Mouse (Mus musculus) liver, embryonic 14.5 days (tissue): ENCODE results near the gene Borcs6. TPM values are rescaled to one million over a fixed set of nuclear protein-coding genes. Genes with fewer than 3 reads are reported as not detected.

Source experiments
- ATAC-seq: fragments of 200-750 bp; cut with Nextera tagmentation; 2 replicates; pipeline ENCODE4 v1.8.0; 2017; ENCODE audit warnings: moderate number of reproducible peaks, mild to moderate bottlenecking, moderate library complexity; ENCODE audit not compliant: insufficient read depth
- DNase-seq, 3 experiments: peaks; one replicate each; pipeline ENCODE4 v3.0.0-alpha.2; 2012 to 2013; ENCODE audit warnings: low read depth in 3 of 3, low spot score in 3 of 3
- H3K27ac ChIP-seq: fragments of 300-500 bp; sonication (generic); 2 replicates; pipeline ENCODE4 v1.5.1; 2014; ENCODE audit warnings: moderate library complexity, mild to moderate bottlenecking, control low read depth, inconsistent platforms
- H3K27me3 ChIP-seq: fragments of 300-500 bp; sonication (generic); 2 replicates; pipeline ENCODE4 v1.6.1; 2014; ENCODE audit warnings: mild to moderate bottlenecking, low read length, moderate library complexity; ENCODE audit not compliant: control insufficient read depth, insufficient read depth
- H3K36me3 ChIP-seq: fragments of 300-500 bp; sonication (generic); replicated peaks from 2 replicates; pipeline ENCODE4 v1.6.1; 2014; ENCODE audit warnings: low read depth; ENCODE audit not compliant: control insufficient read depth, insufficient read depth
- H3K4me1 ChIP-seq, 2 experiments: fragments of 200-500 bp in 1 of 2; fragments of 300-500 bp in 1 of 2; sonication (generic) in 1 of 2; replicated peaks; 2 replicates each; pipeline ENCODE4 v1.6.1; 2012 to 2014; ENCODE audit warnings: antibody characterized with exemption in 1 of 2, inconsistent platforms in 1 of 2, low read length in 1 of 2; ENCODE audit not compliant: control insufficient read depth in 2 of 2, insufficient read depth in 2 of 2
- H3K4me2 ChIP-seq: fragments of 300-500 bp; sonication (generic); 2 replicates; pipeline ENCODE4 v1.6.1; 2014; ENCODE audit warnings: low read depth, mild to moderate bottlenecking, control low read depth, moderate library complexity
- H3K4me3 ChIP-seq, 2 experiments: fragments of 200-500 bp in 1 of 2; fragments of 300-500 bp in 1 of 2; sonication (generic) in 1 of 2; 2 replicates each; pipeline ENCODE4 v1.5.1; 2012 to 2014; ENCODE audit warnings: low read depth in 2 of 2, low read length in 2 of 2, mild to moderate bottlenecking in 2 of 2, control low read depth in 1 of 2, inconsistent platforms in 1 of 2, moderate library complexity in 1 of 2; ENCODE audit not compliant: insufficient read depth in 1 of 2
- H3K9ac ChIP-seq: fragments of 300-500 bp; sonication (generic); replicated peaks from 2 replicates; pipeline ENCODE4 v1.6.1; 2014; ENCODE audit warnings: mild to moderate bottlenecking, control low read depth, moderate library complexity
- H3K9me3 ChIP-seq: fragments of 300-500 bp; sonication (generic); 2 replicates; pipeline ENCODE4 v1.6.1; 2016; ENCODE audit warnings: low read length, mixed read lengths; ENCODE audit not compliant: control insufficient read depth
- CTCF ChIP-seq: IDR thresholded peaks from 2 replicates; pipeline ENCODE4 v1.5.1; 2016; ENCODE audit warnings: antibody characterized with exemption, low read depth, control low read depth
- EP300 ChIP-seq: IDR thresholded peaks from 2 replicates; pipeline ENCODE4 v1.6.1; 2016; ENCODE audit warnings: antibody characterized with exemption, low read depth
- WGBS: fragments of 180-500 bp; shearing (Covaris S2); extraction: QIAGEN DNeasy Blood & Tissue Kit; methylation state at CpG from one replicate; pipeline ENCODE4 v1.1.7; 2014; ENCODE audit not compliant: insufficient replicate concordance; 5-methylcytosine and 5-hydroxymethylcytosine counted together
- polyA plus RNA-seq, 2 experiments: library from polyadenylated mRNA; depleted of rRNA in 1 of 2; stranded (reverse) in 1 of 2; unstranded in 1 of 2; fragments of >200 nt; fragmentation: Nextera tagmentation in 1 of 2; extraction: Ambion mirVana in 1 of 2; gene quantifications; 2 replicates each; pipeline versions ENCODE4 v1.2.1 to v1.2.3; 2012 to 2014

Gene Borcs6
- polyA plus RNA-seq, 2 experiments: 3.0 to 3.4 TPM

DNA sequence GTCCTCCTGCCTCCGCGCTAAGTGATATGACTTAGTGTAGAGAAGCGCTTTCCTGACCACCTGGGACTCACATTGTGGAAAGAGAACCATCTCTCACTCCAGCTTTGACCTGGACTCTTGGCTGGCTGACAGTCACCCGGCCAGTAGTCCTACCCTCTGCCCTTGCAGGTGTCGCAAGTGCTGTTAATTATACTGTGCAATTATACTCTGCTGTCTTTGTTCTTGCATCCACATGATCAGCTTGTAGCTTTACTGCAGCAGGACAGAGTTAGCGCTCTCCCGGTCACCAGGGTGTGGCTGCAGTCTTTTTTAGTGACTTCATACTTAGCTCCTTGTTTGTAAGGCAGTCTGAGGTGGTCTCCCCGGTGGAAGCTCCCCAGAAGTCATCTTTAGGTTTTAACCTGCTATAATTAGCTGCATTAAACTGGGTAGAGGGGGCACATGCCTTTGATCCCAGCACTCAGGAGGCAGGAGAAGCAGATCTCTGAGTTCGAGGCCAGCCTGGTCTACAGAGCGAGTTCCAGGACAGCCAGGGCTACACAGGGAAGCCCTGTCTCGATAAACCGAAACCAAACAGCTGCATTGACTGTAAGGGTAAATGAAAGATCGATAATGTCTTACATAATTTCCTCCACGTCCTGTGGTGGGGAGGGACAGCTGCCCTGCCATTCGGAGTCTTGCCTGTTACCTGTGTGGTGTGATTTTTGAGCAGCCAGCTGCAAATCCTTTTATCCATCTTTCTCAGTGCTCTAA is 20.8 kb downstream of the Borcs6 start:
- Histone ChIP-seq H3K4me1 (no peaks in the 10 kb centered on the region), H3K36me3 (no peaks in the 10 kb centered on the region), H3K4me2 (no peak overlapping the region), H3K9me3 (no peaks in the 10 kb centered on the region), H3K27ac (no peak overlapping the region), H3K27me3 (no peaks in the 10 kb centered on the region; the same call in 1 of the 2 replicates), H3K9ac (no peak overlapping the region), H3K4me3 (no peak overlapping the region)
- TF ChIP-seq EP300 (no peak), CTCF (no peak)
- ATAC-seq (no peak), DNase-seq (no peak)
- 67% methylated on average over 15 of the region's 15 CpGs for WGBS

DNA sequence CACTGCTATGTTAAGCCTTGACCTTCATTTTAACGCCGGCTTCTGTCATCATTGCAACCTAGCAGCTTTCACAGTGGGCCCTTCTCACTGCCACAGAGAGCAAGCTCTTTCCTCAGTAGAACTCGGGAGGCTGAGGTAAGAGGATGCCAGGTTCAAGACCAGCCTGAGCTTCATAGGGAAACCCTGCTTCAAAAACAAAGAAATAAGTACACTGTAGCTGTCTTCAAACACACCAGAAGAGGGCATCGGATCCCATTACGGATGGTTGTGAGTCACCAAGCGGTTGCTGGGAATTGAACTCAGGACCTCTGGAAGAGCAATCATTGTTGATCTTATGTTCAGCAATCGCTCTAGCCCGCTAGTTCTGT is 21.3 kb downstream of the Borcs6 start:
- Histone ChIP-seq H3K4me2 (no peak overlapping the region), H3K36me3 (no peaks in the 10 kb centered on the region), H3K9ac (no peak overlapping the region), H3K4me3 (no peak overlapping the region), H3K27me3 (no peaks in the 10 kb centered on the region; the same call in 1 of the 2 replicates), H3K27ac (no peak overlapping the region), H3K4me1 (no peaks in the 10 kb centered on the region), H3K9me3 (no peaks in the 10 kb centered on the region)
- ATAC-seq: no peak
- DNase-seq: no peak
- 71% methylated on average over 8 of the region's 8 CpGs for WGBS
- TF ChIP-seq CTCF (no peak), EP300 (no peak)

DNA sequence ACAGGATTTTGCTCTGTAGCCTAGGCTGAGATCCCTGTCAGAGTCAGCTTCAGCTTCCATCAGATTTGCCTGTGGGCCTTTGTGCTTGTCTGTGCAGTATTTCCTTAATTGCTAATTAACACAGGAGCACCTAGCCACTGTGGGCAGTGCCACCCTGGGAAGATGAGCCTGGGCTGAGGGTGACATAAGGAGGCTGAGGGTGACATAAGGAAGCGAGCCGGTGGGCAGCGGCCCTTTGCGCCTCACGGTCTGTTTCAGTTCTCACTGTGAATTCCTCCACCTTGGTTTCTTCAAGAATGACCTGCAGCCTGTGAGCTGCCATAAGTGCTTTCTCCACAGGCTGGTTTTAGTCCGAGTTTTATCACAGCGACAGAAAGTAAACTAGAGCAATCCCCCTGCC is 22.1 kb downstream of the Borcs6 start:
- no peaks in the 10 kb centered on the region for H3K4me1 ChIP-seq
- no peaks in the 10 kb centered on the region; the same call in 1 of the 2 replicates for H3K27me3 ChIP-seq
- H3K4me2 ChIP-seq: no peak overlapping the region
- ATAC-seq (no peak), DNase-seq (no peak)
- H3K9ac ChIP-seq: no peak overlapping the region
- WGBS: 75% methylated on average over 7 of the region's 7 CpGs
- no peaks in the 10 kb centered on the region for H3K9me3 ChIP-seq
- H3K4me3 ChIP-seq: no peak overlapping the region
- H3K27ac ChIP-seq: no peak overlapping the region
- no peaks in the 10 kb centered on the region for H3K36me3 ChIP-seq
- TF ChIP-seq EP300: no peak
- TF ChIP-seq CTCF: no peak

- Histone ChIP-seq H3K27me3 (no peaks in the 10 kb centered on the region; the same call in 1 of the 2 replicates), H3K4me2 (no peak overlapping the region), H3K4me3 (no peak overlapping the region), H3K36me3 (peaks cover 10% of the 10 kb centered on the region), H3K9ac (no peak overlapping the region), H3K4me1 (peaks cover 10 to 14% of the 10 kb centered on the region in 2 experiments), H3K9me3 (no peaks in the 10 kb centered on the region), H3K27ac (no peak overlapping the region)
- 74% methylated on average over 6 of the region's 6 CpGs for whole genome bisulfite sequencing
- no peak for ATAC-seq
- no peak for DNase-seq
- no peak for TF ChIP-seq EP300
- TF ChIP-seq CTCF: no peak
Observed at GRCm38 (mm10) chr11:69085608-69086007, 26.1 kb downstream of the Borcs6 start.

GRCm38 (mm10) chr11:69086390-69086789 is 26.9 kb downstream of the Borcs6 start:
- Histone ChIP-seq H3K9ac (no peak overlapping the region), H3K36me3 (peaks cover 10% of the 10 kb centered on the region), H3K4me2 (no peak overlapping the region), H3K4me3 (no peak overlapping the region), H3K4me1 (peaks cover 10 to 14% of the 10 kb centered on the region in 2 experiments), H3K9me3 (no peaks in the 10 kb centered on the region), H3K27ac (no peak overlapping the region), H3K27me3 (no peaks in the 10 kb centered on the region; the same call in 1 of the 2 replicates)
- no peak for TF ChIP-seq EP300
- no peak for TF ChIP-seq CTCF
- DNase-seq (no peak), ATAC-seq (no peak)
- 61% methylated on average over 6 of the region's 6 CpGs for WGBS
